Mouse (Mus musculus) fibroblast of lung, adult 2 months (primary cell): Measurements from ENCODE around the gene Apoa4.

Experiments
- DNase-seq: peaks from one replicate; pipeline ENCODE4 v3.0.0-alpha.2; 2011; ENCODE audit warnings: low read depth

The Apoa4 gene

GRCm38 (mm10) chr9:46227064-46227614, 13.4 kb upstream of the Apoa4 start:
- DNase-seq: no peak

- DNase-seq: no peak
Observed at GRCm38 (mm10) chr9:46228491-46228890, 12.0 kb upstream of the Apoa4 start, which contains the start of gene Apoa1. Apoa1 (plus strand) TSS chr9:46228580.

GRCm38 (mm10) chr9:46229573-46230449, 10.7 kb upstream of the Apoa4 start:
- DNase-seq: peak; percentile 31

GRCm38 (mm10) chr9:46230450-46230975, 10.0 kb upstream of the Apoa4 start:
- DNase-seq: no peak

- DNase-seq: no peak
Observed at GRCm38 (mm10) chr9:46235196-46235595, 5.3 kb upstream of the Apoa4 start.

- no peak for DNase-seq
Observed at GRCm38 (mm10) chr9:46235596-46235648, 5.1 kb upstream of the Apoa4 start, which contains the start of gene Apoc3. Apoc3 (minus strand) TSS chr9:46235636.

GRCm38 (mm10) chr9:46235649-46236048, 4.8 kb upstream of the Apoa4 start:
- no peak for DNase-seq

GRCm38 (mm10) chr9:46238850-46239249, 1.6 kb upstream of the Apoa4 start:
- no peak for DNase-seq

GRCm38 (mm10) chr9:46241818-46242217, 1.3 kb downstream of the Apoa4 start:
- no peak for DNase-seq

- DNase-seq: no peak
Observed at GRCm38 (mm10) chr9:46243122-46243521, 2.6 kb downstream of the Apoa4 start.

GRCm38 (mm10) chr9:46243584-46243983, 3.1 kb downstream of the Apoa4 start:
- no peak for DNase-seq

- DNase-seq: peak; percentile 36
Observed at GRCm38 (mm10) chr9:46246752-46247324, 6.3 kb downstream of the Apoa4 start.

GRCm38 (mm10) chr9:46256177-46256576, 15.7 kb downstream of the Apoa4 start:
- DNase-seq: no peak

- no peak for DNase-seq
Observed at GRCm38 (mm10) chr9:46256658-46257385, 16.3 kb downstream of the Apoa4 start.

- DNase-seq: no peak
Observed at GRCm38 (mm10) chr9:46257546-46257945, 17.1 kb downstream of the Apoa4 start.

- DNase-seq: no peak
Observed at GRCm38 (mm10) chr9:46259111-46259510, 18.6 kb downstream of the Apoa4 start.

- DNase-seq: no peak
Observed at GRCm38 (mm10) chr9:46261131-46261530, 20.6 kb downstream of the Apoa4 start.

- no peak for DNase-seq
Observed at GRCm38 (mm10) chr9:46268343-46268873, 27.9 kb downstream of the Apoa4 start, which contains the start of gene Apoa5. Apoa5 (plus strand) TSS chr9:46268633.

GRCm38 (mm10) chr9:46269125-46269524, 28.6 kb downstream of the Apoa4 start:
- DNase-seq: no peak

GRCm38 (mm10) chr9:46270782-46271181, 30.3 kb downstream of the Apoa4 start:
- no peak for DNase-seq

GRCm38 (mm10) chr9:46272070-46272469, 31.6 kb downstream of the Apoa4 start:
- no peak for DNase-seq

GRCm38 (mm10) chr9:46272677-46273454, 32.4 kb downstream of the Apoa4 start, which contains the start of gene Zpr1:
Zpr1 (plus strand) TSS chr9:46273064.
- peak; percentile 59 for DNase-seq
